Comparison of ENCODE assay signal across 9 mouse cellular contexts in genomic region chr1:80758798-80759184, GRCm38 (mm10). TPM values are rescaled to one million over a fixed set of nuclear protein-coding genes. Genes with fewer than 3 reads are reported as not detected.
DNase-seq lines count a peak whose midpoint lies in the region; ATAC-seq and TF ChIP-seq lines count a peak whose summit lies in the region.
"Had no signal": no experiment of that assay in that cellular context is flagged by ENCODE, and none has a peak within 500 bp of the region (broad histone marks: within the 10 kb centered on the region; RNA-seq: fewer than 3 reads in every experiment).

No protein-coding gene starts in this region.

- TF ChIP-seq EP300 in heart, postnatal 0 days (IDR thresholded peaks at IDR 0.05; ENCODE audit: low read depth), result no peak

- DNase-seq in heart, postnatal 0 days (ENCODE audit: low spot score), result no peak
- DNase-seq in heart, postnatal 4 days, result no peak
- DNase-seq in R1 (ENCODE audit: low read depth, low spot score) (peak; percentile 45), MN1 (ENCODE audit: low spot score) (no peak)
- DNase-seq in layer of hippocampus, postnatal 25 days (ENCODE audit: extremely low spot score in 1 of 2, low spot score in 1 of 2), result no peak
- no peak for DNase-seq in yolk sac, embryonic 10.5 days (ENCODE audit: low spot score)

- no peaks in the 10 kb centered on the region for H3K27me3 ChIP-seq in heart, postnatal 0 days (ENCODE audit: control insufficient read depth, insufficient read depth, low read length)
- peaks cover 21% of the 10 kb centered on the region for H3K27me3 ChIP-seq in hindbrain, embryonic 12.5 days
- peaks cover 35% of the 10 kb centered on the region for H3K27me3 ChIP-seq in midbrain, embryonic 12.5 days

- H3K4me1 ChIP-seq in heart, postnatal 0 days (ENCODE audit: control insufficient read depth, insufficient read depth), result no peaks in the 10 kb centered on the region
- peaks cover 13% of the 10 kb centered on the region for H3K4me1 ChIP-seq in hindbrain, embryonic 12.5 days
- H3K4me1 ChIP-seq in midbrain, embryonic 12.5 days, result peaks cover 17% of the 10 kb centered on the region

- H3K36me3 ChIP-seq in heart, postnatal 0 days (replicated peaks; ENCODE audit: control insufficient read depth, insufficient read depth, low read length), result no peaks in the 10 kb centered on the region
- H3K36me3 ChIP-seq in hindbrain, embryonic 12.5 days, result no peaks in the 10 kb centered on the region
- no peaks in the 10 kb centered on the region for H3K36me3 ChIP-seq in midbrain, embryonic 12.5 days

- no peaks in the 10 kb centered on the region for H3K9me3 ChIP-seq in heart, postnatal 0 days (replicated peaks; ENCODE audit: control insufficient read depth, low read length)
- no peaks in the 10 kb centered on the region for H3K9me3 ChIP-seq in hindbrain, embryonic 12.5 days (replicated peaks)
- no peaks in the 10 kb centered on the region for H3K9me3 ChIP-seq in midbrain, embryonic 12.5 days

- no peak for ATAC-seq in heart, postnatal 0 days (ENCODE audit: insufficient read depth, low read depth)
- peak; percentile 10; the same call in 1 of the 2 replicates for ATAC-seq in hindbrain, embryonic 12.5 days (ENCODE audit: low FRiP score)
- no peak; the same call in none of the 2 replicates for ATAC-seq in midbrain, embryonic 12.5 days (ENCODE audit: low FRiP score, low read depth)
- ATAC-seq: Patski had no signal

- peak overlapping the region; percentile 73 for H3K4me3 ChIP-seq in heart, postnatal 0 days (ENCODE audit: low read depth, low read length)
- peak overlapping the region; percentile 68 for H3K4me3 ChIP-seq in hindbrain, embryonic 12.5 days
- H3K4me3 ChIP-seq in midbrain, embryonic 12.5 days, result peak overlapping the region; percentile 68

- no peak for TF ChIP-seq CTCF in heart, postnatal 0 days (IDR thresholded peaks at IDR 0.05; ENCODE audit: low read depth)

- peak overlapping the region; percentile 59 for H3K9ac ChIP-seq in heart, postnatal 0 days (replicated peaks; ENCODE audit: low read depth, low read length)
- H3K9ac ChIP-seq in hindbrain, embryonic 12.5 days, result peak overlapping the region; percentile 72
- peak overlapping the region; percentile 58 for H3K9ac ChIP-seq in midbrain, embryonic 12.5 days (replicated peaks)

- H3K27ac ChIP-seq in heart, postnatal 0 days (ENCODE audit: low read depth), result no peak overlapping the region
- H3K27ac ChIP-seq in hindbrain, embryonic 12.5 days, result no peak overlapping the region
- no peak overlapping the region for H3K27ac ChIP-seq in midbrain, embryonic 12.5 days (replicated peaks)

- WGBS in heart, postnatal 0 days, result 16% methylated on average over 6 of the region's 6 CpGs
- WGBS in hindbrain, embryonic 12.5 days, result 7% methylated on average over 6 of the region's 6 CpGs
- WGBS in midbrain, embryonic 12.5 days, result 8% methylated on average over 6 of the region's 6 CpGs

- H3K4me2 ChIP-seq in heart, postnatal 0 days (ENCODE audit: low read depth, low read length), result peak overlapping the region; percentile 94
- peak overlapping the region; percentile 97 for H3K4me2 ChIP-seq in hindbrain, embryonic 12.5 days (replicated peaks)
- peak overlapping the region; percentile 97 for H3K4me2 ChIP-seq in midbrain, embryonic 12.5 days (replicated peaks)

RNA-seq across cellular contexts. Expression of gene Dock10, which starts 0.5 kb away (rescaled TPM):
- total RNA-seq in heart, postnatal 0 days (2014; rRNA removed; ENCODE audit: low replicate concordance), result 2.0 and 5.2 TPM in 2 replicates
- 0.89 and 1.2 TPM in 2 replicates for polyA plus RNA-seq in heart, postnatal 0 days (2015; fragmentation: Nextera tagmentation; extraction: Ambion mirVana)
- 1 to 10 TPM; 6.7 to 7.0 TPM for total RNA-seq in heart, postnatal 4 days (2021)
- 4.2 and 5.4 TPM in 2 replicates for polyA plus RNA-seq in hindbrain, embryonic 12.5 days (2016; fragmentation: Nextera tagmentation; extraction: Ambion mirVana)
- 2.7 and 2.9 TPM in 2 replicates for polyA plus RNA-seq in midbrain, embryonic 12.5 days (2016; fragmentation: Nextera tagmentation; extraction: Ambion mirVana)
- total RNA-seq in layer of hippocampus, postnatal 25 days (2021), result 10 to 100 TPM; 73.5 to 92.5 TPM

Comparison
In these comparisons a context has a peak if more than half of its experiments do, and no peak if none do; other contexts are left out.
1. RNA of gene Dock10, which starts 0.5 kb away (total RNA-seq): 73.5 to 92.5 TPM in layer of hippocampus, postnatal 25 days; 6.7 to 7.0 TPM in heart, postnatal 4 days and 2.0 to 5.2 TPM in heart, postnatal 0 days; every median in the first group is over 4 times any median in the second.
2. Peak in every context shown above with its lines, with median percentiles within 50 percentile points of each other: H3K4me2 ChIP-seq, H3K4me3 ChIP-seq and H3K9ac ChIP-seq.